8 mouse cellular contexts compared by ENCODE assay signal in genomic region chrX:12587958-12588355, GRCm38 (mm10). TPM values are rescaled to one million over a fixed set of nuclear protein-coding genes. Genes with fewer than 3 reads are reported as not detected.
DNase-seq lines count a peak whose midpoint lies in the region; ATAC-seq and TF ChIP-seq lines count a peak whose summit lies in the region.

No protein-coding gene starts in this region.

- TF ChIP-seq POLR2A in MEL (IDR thresholded peaks at IDR 0.05; ENCODE audit: control insufficient read depth in 1 of 2, insufficient read depth in 1 of 2, low read depth in 1 of 2, low read length in 2 of 2, poor library complexity in 1 of 2), result no peak

- peak; percentile 30 for ATAC-seq in heart, embryonic 15.5 days (replicated peaks; ENCODE audit: insufficient number of reproducible peaks, insufficient read depth, low FRiP score, low read depth)
- ATAC-seq in forebrain, embryonic 15.5 days (replicated peaks), result peak; percentile 61
- ATAC-seq in lung, postnatal 0 days, result peak; percentile 39
- ATAC-seq in cerebellum, adult (ENCODE audit: insufficient number of reproducible peaks, low FRiP score, low TSS enrichment), result no peak; the same call in 1 of the 2 replicates

- H3K4me2 ChIP-seq in heart, embryonic 15.5 days, result peak overlapping the region; percentile 60
- peak overlapping the region; percentile 44 for H3K4me2 ChIP-seq in forebrain, embryonic 15.5 days (replicated peaks)
- peak overlapping the region; percentile 58 for H3K4me2 ChIP-seq in lung, postnatal 0 days (replicated peaks; ENCODE audit: low read depth, low read length)

- DNase-seq in heart, postnatal 14 days, result no peak
- peak; percentile 63 for DNase-seq in MEL (ENCODE audit: low read depth, low spot score)
- no peak for DNase-seq in lung, postnatal 0 days (ENCODE audit: low spot score)
- no peak for DNase-seq in urinary bladder, postnatal 4 days (ENCODE audit: low spot score in 2 of 2)
- no peak for DNase-seq in layer of hippocampus, adult 9-10 months (ENCODE audit: low spot score)

- peaks cover 23% of the 10 kb centered on the region for H3K79me2 ChIP-seq in MEL (ENCODE audit: control insufficient read depth, insufficient read depth, low read length, poor library complexity)

- TF ChIP-seq EP300 in MEL (IDR thresholded peaks at IDR 0.05; ENCODE audit: low read depth in 1 of 2, low read length in 2 of 2), result no peak
- TF ChIP-seq EP300 in lung, postnatal 0 days (IDR thresholded peaks at IDR 0.05), result no peak

- peaks cover 1% of the 10 kb centered on the region; the same call in 1 of the 2 replicates for H3K27me3 ChIP-seq in heart, embryonic 15.5 days
- no peaks in the 10 kb centered on the region for H3K27me3 ChIP-seq in MEL (ENCODE audit: control insufficient read depth in 1 of 2, insufficient read depth in 2 of 2, low read length in 2 of 2)
- no peaks in the 10 kb centered on the region for H3K27me3 ChIP-seq in forebrain, embryonic 15.5 days
- H3K27me3 ChIP-seq in lung, postnatal 0 days (replicated peaks; ENCODE audit: insufficient read depth, low read length), result no peaks in the 10 kb centered on the region

- no peaks in the 10 kb centered on the region for H3K9me3 ChIP-seq in heart, embryonic 15.5 days (replicated peaks)
- H3K9me3 ChIP-seq in MEL (replicated peaks; ENCODE audit: insufficient read depth, low read length), result no peaks in the 10 kb centered on the region
- H3K9me3 ChIP-seq in forebrain, embryonic 15.5 days, result no peaks in the 10 kb centered on the region
- H3K9me3 ChIP-seq in lung, postnatal 0 days (ENCODE audit: low read length), result no peaks in the 10 kb centered on the region

- H3K4me3 ChIP-seq in heart, embryonic 15.5 days, result peak overlapping the region; percentile 78
- peak overlapping the region; percentile 70 to 96 for H3K4me3 ChIP-seq in MEL (ENCODE audit: control insufficient read depth in 1 of 2, insufficient read depth in 1 of 2, low read depth in 2 of 2, low read length in 2 of 2)
- peak overlapping the region; percentile 79 for H3K4me3 ChIP-seq in forebrain, embryonic 15.5 days
- peak overlapping the region; percentile 64 for H3K4me3 ChIP-seq in lung, postnatal 0 days (ENCODE audit: low read depth, low read length)

- WGBS in heart, embryonic 15.5 days, result 14% methylated on average over 18 of the region's 18 CpGs
- WGBS in forebrain, embryonic 15.5 days, result 27% methylated on average over 16 of the region's 18 CpGs
- WGBS in lung, postnatal 0 days, result 18% methylated on average over 12 of the region's 18 CpGs

- no peak for TF ChIP-seq CTCF in MEL (IDR thresholded peaks at IDR 0.05 in 2 of 3, conservative IDR thresholded peaks at IDR 0.05 in 1 of 3; ENCODE audit: control insufficient read depth in 1 of 3, insufficient read depth in 1 of 3, low read depth in 2 of 3, low read length in 3 of 3, poor library complexity in 1 of 3, severe bottlenecking in 1 of 3)
- peak; percentile 32; the same call in 1 of the 2 replicates for TF ChIP-seq CTCF in lung, postnatal 0 days (IDR thresholded peaks at IDR 0.05)

- H3K9ac ChIP-seq in heart, embryonic 15.5 days, result peak overlapping the region; percentile 84
- H3K9ac ChIP-seq in MEL (ENCODE audit: control insufficient read depth, low read depth, low read length, poor library complexity, severe bottlenecking), result peak overlapping the region; percentile 86
- H3K9ac ChIP-seq in forebrain, embryonic 15.5 days (replicated peaks), result peak overlapping the region; percentile 84
- peak overlapping the region; percentile 63 for H3K9ac ChIP-seq in lung, postnatal 0 days (replicated peaks; ENCODE audit: low read depth)

- H3K36me3 ChIP-seq in heart, embryonic 15.5 days, result no peaks in the 10 kb centered on the region
- peaks cover 0 to 13% of the 10 kb centered on the region in 2 experiments; a peak in 3 of 4 replicates for H3K36me3 ChIP-seq in MEL (ENCODE audit: control insufficient read depth in 1 of 2, insufficient read depth in 2 of 2, low read length in 2 of 2)
- no peaks in the 10 kb centered on the region for H3K36me3 ChIP-seq in forebrain, embryonic 15.5 days
- no peaks in the 10 kb centered on the region for H3K36me3 ChIP-seq in lung, postnatal 0 days (ENCODE audit: insufficient read depth, low read length)

- peak overlapping the region; percentile 79 for H3K27ac ChIP-seq in heart, embryonic 15.5 days
- H3K27ac ChIP-seq in MEL (ENCODE audit: control insufficient read depth, low read depth, low read length), result peak overlapping the region; percentile 32
- H3K27ac ChIP-seq in forebrain, embryonic 15.5 days (replicated peaks), result peak overlapping the region; percentile 91
- peak overlapping the region; percentile 80 for H3K27ac ChIP-seq in lung, postnatal 0 days (ENCODE audit: low read length)

- peaks cover 4% of the 10 kb centered on the region for H3K4me1 ChIP-seq in heart, embryonic 15.5 days (replicated peaks)
- peaks cover 4 to 11% of the 10 kb centered on the region in 2 experiments for H3K4me1 ChIP-seq in MEL (ENCODE audit: control insufficient read depth in 1 of 2, insufficient read depth in 2 of 2, low read length in 2 of 2)
- H3K4me1 ChIP-seq in forebrain, embryonic 15.5 days, result peaks cover 18% of the 10 kb centered on the region; the same call in 1 of the 2 replicates
- H3K4me1 ChIP-seq in lung, postnatal 0 days (ENCODE audit: insufficient read depth, low read depth, low read length), result no peaks in the 10 kb centered on the region

- intact Hi-C loops in heart, postnatal 14 days (cut with DNase I), result no loop called here

- no peak for TF ChIP-seq RAD21 in MEL (IDR thresholded peaks at IDR 0.05; ENCODE audit: low read depth, low read length)

TF ChIP-seq in MEL, 35 proteins besides CTCF, POLR2A, EP300 and RAD21:
- no peak for TF ChIP-seq JUND (IDR thresholded peaks at IDR 0.05; ENCODE audit: low read depth, low read length)
- no peak for TF ChIP-seq POLR2AphosphoS5 (IDR thresholded peaks at IDR 0.05; ENCODE audit: borderline replicate concordance, low read depth, low read length)
- TF ChIP-seq ZKSCAN1 (IDR thresholded peaks at IDR 0.05; ENCODE audit: low read depth, low read length), result no peak
- no peak for TF ChIP-seq MEF2A (IDR thresholded peaks at IDR 0.05; ENCODE audit: extremely low read depth, insufficient replicate concordance, low read depth, low read length, poor library complexity, severe bottlenecking)
- TF ChIP-seq ZMIZ1 (IDR thresholded peaks at IDR 0.05; ENCODE audit: low read depth, low read length), result no peak
- TF ChIP-seq CHD1 (IDR thresholded peaks at IDR 0.05; ENCODE audit: low read depth, low read length), result no peak
- TF ChIP-seq CHD2 (IDR thresholded peaks at IDR 0.05; ENCODE audit: low read length), result no peak
- TF ChIP-seq TCF12 (IDR thresholded peaks at IDR 0.05; ENCODE audit: low read depth, low read length), result no peak
- no peak for TF ChIP-seq RCOR1 (IDR thresholded peaks at IDR 0.05; ENCODE audit: low read depth, low read length)
- TF ChIP-seq NELFE (IDR thresholded peaks at IDR 0.05; ENCODE audit: low read depth, low read length), result no peak
- no peak for TF ChIP-seq GABPA (IDR thresholded peaks at IDR 0.05; ENCODE audit: low read depth, low read length)
- TF ChIP-seq UBTF (IDR thresholded peaks at IDR 0.05; ENCODE audit: borderline replicate concordance, insufficient read depth, low read depth, low read length), result no peak
- no peak for TF ChIP-seq HCFC1 (IDR thresholded peaks at IDR 0.05; ENCODE audit: low read depth, low read length)
- TF ChIP-seq ELF1 (IDR thresholded peaks at IDR 0.05; ENCODE audit: low read depth, low read length), result no peak
- TF ChIP-seq ZNF384 (IDR thresholded peaks at IDR 0.05; ENCODE audit: low read depth, low read length), result no peak
- TF ChIP-seq KAT2A (conservative IDR thresholded peaks at IDR 0.05; ENCODE audit: low read depth, low read length), result no peak
- no peak for TF ChIP-seq ZC3H11A (IDR thresholded peaks at IDR 0.05; ENCODE audit: low read depth, low read length)
- no peak for TF ChIP-seq NRF1 (IDR thresholded peaks at IDR 0.05; ENCODE audit: insufficient read depth, low read depth, low read length, poor library complexity, severe bottlenecking)
- TF ChIP-seq BHLHE40 (IDR thresholded peaks at IDR 0.05; ENCODE audit: borderline replicate concordance, low read depth, low read length), result no peak
- no peak for TF ChIP-seq GATA1 (IDR thresholded peaks at IDR 0.05; ENCODE audit: low read depth, low read length)

RNA-seq across cellular contexts. Expression of gene Atp6ap2, which starts 0.4 kb away (rescaled TPM):
- polyA plus RNA-seq in heart, embryonic 15.5 days (2015; fragmentation: Nextera tagmentation; extraction: Ambion mirVana), result 50.5 and 58.6 TPM in 2 replicates
- total RNA-seq in heart, postnatal 14 days (2021), result 10 to 100 TPM; 19.9 to 26.4 TPM
- total RNA-seq in MEL (2012; rRNA removed), result 54.9 and 56.4 TPM in 2 replicates
- polyA plus RNA-seq in MEL (2012; ENCODE audit: insufficient read depth in 1 of 2, insufficient read length in 2 of 2, low read depth in 1 of 2, low replicate concordance in 2 of 2, missing spikeins in 1 of 2), result 100 to 1,000 TPM in 1 of 2 experiments, 10 to 100 TPM in 1; 47.6 to 323 TPM
- 128 and 142 TPM in 2 replicates for polyA plus RNA-seq in forebrain, embryonic 15.5 days (2015; fragmentation: Nextera tagmentation; extraction: Ambion mirVana)
- 103 TPM in 2 replicates for polyA plus RNA-seq in lung, postnatal 0 days (2015; fragmentation: Nextera tagmentation; extraction: Ambion mirVana)

Comparison
In these comparisons a context has a peak if more than half of its experiments do, and no peak if none do; other contexts are left out.
1. H3K27ac ChIP-seq: peak in every context shown above with its lines; median percentile 91 in forebrain, embryonic 15.5 days; 80 in lung, postnatal 0 days; 79 in heart, embryonic 15.5 days; 32 in MEL.